Mouse (Mus musculus) left cerebral cortex, adult 8-10 months (tissue): Measurements from ENCODE around the gene Adamts12. TPM values are rescaled to one million over a fixed set of nuclear protein-coding genes. Genes with fewer than 3 reads are reported as not detected.

Source experiments
- DNase-seq, 2 experiments: peaks; one replicate each; pipeline ENCODE4 v3.0.0; 2022; ENCODE audit warnings: low spot score in 2 of 2
- total RNA-seq, 4 experiments: library from RNA; stranded (reverse); gene quantifications; 2 replicates each; pipeline ENCODE4 v1.2.4; 2022

Gene Adamts12
- total RNA-seq, 4 experiments from 2014 or later: 0.23 to 0.39 (median 0.25) TPM

DNA sequence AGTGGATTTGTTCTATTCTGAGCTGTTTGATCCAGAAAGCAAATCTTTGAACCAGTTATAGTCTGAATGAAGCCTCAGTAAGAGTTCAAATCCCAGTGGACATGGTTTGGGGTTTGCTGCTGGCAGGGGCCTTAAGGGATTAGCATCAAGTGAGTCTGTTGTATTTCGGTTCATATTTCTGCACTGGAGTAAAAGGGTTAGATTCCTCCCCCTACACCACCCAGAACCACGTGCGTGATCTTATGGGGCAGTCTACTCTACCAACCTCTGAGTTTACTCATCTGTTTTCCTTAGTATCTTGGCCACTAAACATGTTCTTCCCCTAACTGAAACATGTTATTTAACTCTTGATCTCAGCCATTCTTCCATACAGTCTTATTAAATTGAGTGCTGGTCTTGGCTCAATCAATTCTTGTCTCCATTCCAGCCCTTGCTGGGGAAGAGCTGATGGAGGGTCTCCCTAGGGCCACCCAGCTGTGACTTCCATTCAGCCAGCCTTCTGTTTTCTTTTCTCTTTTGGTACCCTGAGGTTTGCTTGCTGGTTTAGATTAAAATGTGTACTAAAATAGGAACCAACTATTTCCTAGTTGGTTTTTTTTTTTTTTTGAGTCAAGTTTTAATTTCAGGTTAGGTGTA is 11.3 kb downstream of the Adamts12 start:
- no peak for DNase-seq

DNA sequence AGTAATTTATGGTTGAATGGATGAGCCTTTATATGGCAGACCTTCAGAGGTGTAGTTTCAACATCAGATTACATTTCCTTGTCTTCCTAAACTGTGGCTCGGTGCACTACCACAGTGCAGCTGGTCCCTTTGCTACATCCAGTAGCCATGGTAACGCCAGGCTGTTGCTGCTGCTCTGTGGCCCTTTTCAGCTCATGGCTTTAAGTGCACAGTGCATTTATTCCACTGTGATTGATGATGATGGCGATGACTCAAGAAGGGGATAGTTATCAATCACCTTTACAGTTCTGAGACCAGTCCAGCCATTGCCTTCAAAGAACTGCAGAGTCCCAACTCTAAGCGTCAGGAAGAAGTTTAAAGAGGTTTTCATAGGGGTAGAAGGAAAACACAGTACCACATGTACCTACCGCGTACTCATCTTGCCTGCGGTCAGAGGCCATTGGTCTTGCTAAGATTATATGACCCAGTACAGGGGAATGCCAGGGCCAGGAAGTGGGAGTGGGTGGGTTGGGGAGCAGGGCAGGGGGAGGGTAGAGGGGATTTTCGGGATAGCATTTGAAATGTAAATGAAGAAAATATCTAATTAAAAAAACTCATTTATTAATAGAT is 18.5 kb downstream of the Adamts12 start:
- no peak for DNase-seq

DNA sequence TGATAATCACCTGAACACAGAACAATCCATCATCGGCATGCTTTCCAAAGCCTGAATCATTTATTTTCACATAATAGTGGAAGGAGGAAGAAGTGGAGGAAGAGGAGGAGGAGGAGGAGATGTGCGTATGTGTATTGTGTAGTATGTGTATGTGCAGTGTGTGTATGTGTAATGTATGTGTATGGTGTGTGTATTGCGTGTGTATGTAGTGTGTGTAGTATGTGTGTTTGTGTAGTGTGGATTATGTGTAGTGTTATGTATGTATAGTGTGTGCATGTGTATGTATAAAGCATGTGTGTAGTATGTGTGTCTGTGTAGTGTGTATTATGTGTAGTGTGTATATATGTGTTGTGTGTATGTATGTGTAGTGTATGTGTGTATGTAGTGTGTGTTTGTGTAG is 19.1 kb downstream of the Adamts12 start:
- no peak for DNase-seq

DNA sequence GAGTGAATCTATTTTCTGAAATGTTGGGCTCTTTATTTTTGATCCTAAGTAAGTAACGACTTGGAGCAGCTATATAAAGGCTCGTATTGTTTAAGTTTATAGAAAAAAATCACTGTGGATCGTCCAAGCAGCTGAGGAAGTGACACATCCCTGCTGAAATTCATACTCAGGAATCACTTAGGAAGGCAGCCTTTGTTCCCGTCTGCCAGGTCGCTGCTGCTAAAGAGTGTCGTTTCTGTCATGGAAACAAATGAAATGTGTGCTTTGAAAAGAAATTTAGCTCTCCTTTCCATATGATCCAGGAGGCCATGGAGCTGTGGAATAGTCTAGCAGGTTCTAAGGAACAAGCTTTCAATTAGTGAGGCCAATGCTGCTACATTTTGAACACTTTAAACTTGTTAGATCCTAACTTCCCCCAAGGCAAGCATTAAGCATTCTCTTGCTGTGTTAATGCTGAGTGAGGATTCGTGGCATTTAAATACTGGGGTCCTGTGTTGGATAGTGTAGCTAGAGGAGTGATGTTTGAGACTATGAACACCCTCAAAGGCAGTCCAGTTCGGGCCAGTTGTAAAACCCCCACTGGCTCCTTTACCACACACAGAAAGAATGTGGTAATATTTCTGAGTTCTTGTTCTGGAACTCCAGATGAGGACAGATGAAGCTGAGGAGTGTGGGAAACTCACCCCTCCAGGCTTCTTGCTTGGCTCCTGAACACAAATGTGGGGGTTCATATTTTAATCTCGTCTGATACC is 19.8 kb downstream of the Adamts12 start:
- no peak for DNase-seq

DNA sequence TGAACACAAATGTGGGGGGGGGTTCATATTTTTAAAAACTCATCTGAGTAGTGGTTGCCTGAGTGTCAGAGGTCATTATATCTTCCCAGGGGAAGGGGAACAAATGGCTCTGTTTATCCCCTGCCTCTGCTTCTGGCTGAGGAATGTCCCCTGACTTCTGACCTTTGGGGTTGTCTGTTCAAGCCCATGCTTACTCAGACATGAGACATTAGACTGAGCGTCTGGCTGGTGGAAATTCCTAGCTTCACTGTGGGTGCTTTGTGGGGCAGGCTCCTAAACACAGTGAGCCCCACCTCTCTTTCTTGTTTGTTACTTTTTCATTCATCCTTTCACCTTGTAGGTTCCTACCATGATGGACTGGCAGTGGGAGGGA is 20.4 kb downstream of the Adamts12 start:
- no peak for DNase-seq

DNA sequence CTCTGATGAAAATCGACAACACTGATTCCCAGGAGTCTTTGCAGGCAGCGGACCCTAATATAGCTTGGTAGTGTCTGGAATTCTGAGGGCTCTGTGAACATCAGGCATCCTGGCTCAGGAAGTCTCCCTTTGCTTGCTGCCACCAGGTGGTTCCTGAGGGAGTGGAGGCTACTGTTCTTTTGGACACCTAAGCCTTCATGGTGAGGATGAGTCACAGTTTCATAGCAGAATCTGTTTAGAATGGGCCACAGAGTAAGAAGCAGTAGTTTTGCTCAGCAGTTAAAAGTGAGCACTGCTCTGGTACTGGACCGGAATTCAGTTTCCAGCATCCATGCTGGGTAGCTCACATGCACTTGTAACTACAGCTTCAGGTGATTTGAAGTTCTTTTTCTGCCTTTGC is 24.9 kb downstream of the Adamts12 start:
- no peak for DNase-seq

DNA sequence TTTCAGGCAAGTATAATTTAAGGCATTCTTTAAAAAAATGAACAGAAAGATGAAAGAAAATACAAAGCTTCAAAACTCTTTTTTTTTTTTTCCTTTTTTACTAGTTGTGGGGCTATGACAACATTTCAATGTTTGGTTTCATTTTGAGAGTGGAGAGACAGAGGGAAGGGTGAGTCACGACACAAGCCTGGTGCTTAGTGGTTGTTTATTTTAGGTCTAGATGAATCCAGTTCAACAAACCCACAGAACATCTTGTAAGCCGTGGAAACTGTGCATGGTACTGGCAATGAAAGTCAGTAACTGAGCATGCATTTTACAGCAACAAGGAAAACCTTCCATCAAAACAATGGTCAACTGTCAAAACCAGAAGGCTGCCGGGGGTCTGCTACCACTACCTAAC is 31.0 kb downstream of the Adamts12 start:
- DNase-seq: peak in 1 of 2 experiments; percentile 45

DNA sequence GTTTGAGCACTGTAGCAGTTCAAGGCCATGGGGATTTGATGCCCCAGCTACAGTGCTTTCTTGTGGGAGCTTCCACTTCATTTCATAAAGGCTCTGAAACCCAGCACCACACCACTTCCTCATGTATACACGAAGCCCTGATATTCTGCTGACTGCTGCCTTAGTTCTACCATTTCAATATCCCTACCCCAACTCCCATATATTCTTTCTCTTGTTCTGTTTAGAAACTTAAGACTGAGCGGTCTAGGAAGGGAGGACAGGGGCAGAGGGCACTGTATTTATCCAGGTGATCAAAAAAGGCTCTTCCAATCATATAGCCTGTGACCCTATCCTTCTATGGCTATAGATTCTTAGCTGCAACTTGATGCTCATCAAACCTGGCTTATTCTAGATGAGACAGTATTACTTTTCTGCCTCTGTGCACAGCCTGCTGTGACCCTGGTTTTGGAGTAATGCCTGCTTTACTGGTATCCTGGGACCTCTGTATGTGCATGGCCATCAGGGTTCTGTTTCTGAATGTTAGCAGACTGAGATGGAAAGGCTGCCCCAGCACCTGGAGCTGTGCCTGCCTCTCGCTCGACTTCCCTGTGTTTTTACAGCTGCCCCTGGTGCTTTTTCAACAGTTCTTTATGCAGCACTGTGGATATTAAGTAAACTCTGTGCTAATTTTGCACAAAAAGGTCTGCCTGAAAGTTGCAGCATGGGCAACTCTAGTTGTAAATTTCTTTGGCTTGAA is 33.5 kb downstream of the Adamts12 start:
- no peak for DNase-seq

DNA sequence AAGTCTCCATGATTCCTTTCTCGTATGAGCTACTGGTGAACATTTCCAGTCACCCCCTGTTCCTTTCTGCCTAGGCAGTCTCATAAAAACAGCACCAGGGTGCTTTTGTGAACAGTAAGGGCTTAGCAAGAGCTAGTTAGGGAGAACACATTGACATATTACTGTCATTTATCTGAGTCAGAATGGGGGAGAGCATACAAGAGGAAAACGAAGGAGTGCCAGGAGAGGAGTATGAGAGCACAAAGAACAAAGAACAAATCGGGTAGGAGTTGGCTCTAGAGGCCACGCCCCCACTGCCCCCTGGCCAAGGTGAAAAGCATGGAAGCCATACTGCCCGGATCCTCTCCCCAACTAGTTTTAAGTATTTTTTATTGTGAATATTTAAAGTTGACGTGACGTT is 34.4 kb downstream of the Adamts12 start:
- no peak for DNase-seq

DNA sequence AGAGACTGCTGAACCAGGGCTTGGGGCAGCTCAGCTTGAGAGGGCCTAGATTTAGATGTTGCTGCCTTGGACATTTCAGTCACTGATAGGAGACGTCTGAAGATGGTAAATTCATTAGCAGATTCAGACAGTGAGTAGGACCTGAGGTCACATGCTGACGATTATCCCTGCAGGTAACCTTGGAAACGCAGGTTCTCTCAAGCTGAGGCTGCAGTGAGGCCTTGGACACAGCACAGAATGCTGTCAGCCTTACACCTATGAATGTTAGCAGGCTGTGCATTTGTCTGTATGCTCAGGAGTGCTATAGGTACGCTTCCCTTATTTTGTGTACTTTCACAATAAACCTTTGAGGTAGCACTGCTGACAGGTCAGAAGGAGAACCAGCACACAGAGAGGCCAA is 36.3 kb downstream of the Adamts12 start:
- no peak for DNase-seq

DNA sequence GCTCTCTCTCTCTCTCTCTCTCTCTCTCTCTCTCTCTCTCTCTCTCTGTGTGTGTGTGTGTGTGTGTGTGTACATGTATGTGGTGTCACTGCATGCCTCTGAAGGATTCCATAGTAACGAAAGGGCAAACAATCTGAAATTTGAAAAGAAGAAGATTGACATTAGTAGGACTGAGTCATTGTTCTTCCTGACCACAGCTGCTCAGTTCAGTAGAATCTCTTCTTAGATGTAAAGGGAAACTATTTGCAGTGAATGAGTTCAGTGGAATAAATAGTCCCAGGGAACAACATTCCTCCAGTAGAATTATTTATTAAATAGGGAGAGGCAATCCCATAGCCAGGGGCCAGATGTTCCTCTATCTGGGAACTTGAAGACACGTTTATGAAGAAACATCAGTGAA is 40.5 kb downstream of the Adamts12 start:
- no peak for DNase-seq

DNA sequence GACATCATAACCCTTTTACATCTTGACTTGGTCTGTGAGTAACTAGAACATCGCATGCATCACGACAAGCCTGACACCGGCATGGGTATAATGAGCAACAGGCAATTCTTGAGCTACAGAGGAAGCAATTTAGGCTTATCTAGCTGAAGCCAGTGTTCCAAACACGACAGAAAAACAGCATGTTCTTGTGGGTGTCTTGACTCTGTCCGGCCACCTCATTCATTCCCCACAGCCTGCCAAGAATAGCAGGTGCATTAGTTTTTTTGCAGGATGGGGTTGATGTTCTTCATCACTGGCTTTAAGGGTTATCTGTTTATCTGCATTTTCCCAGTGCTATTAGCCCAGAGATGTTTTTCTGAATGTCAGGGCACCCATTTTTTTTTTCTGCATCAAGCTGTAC is 42.8 kb downstream of the Adamts12 start:
- no peak for DNase-seq

DNA sequence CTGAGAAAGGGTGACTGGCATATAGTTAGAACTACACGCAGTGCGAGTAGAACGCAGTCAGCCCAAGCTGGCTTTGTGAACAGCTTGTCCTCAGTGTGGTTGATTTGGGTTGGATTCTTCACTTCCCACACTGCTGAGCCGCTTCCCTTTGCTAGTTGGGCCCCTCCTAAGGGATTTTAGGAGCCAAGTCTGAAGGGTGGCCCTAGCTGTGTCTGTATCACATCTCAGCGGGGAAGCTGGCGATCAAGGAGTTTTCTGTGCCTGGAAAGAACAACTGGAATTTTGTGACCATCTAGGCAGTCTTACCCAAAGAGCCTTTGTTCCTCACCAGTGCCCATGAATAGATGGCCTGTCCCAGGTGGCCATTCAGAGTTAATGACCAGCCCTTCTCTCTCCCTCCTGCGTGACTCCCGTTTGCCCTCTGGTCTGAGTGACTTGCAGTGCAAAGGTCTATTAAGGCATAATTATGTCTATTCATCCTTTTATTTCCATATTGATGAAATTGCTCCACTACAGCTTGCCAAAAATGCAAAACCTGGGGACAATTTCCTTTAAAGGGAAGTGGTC is 50.1 kb downstream of the Adamts12 start:
- no peak for DNase-seq

DNA sequence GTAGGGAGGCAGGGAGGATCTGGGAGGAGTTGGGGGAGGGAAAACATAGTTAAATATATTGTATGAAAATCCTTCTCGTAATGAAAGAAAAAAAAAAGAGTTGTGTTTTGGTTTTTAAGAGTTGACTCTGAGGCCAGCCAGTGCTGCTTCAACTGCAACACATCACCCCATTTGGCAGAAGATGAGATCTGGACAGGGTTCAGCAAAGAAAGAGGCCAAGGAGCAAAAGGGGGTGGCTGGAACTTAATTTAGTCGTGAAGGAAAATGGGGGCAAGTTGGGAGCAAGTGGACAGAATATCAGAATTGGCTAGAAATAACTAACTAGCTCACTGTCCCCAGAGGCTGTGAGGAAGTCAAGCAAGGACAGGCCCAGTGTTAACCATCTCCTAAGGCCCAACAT is 51.7 kb downstream of the Adamts12 start:
- no peak for DNase-seq

DNA sequence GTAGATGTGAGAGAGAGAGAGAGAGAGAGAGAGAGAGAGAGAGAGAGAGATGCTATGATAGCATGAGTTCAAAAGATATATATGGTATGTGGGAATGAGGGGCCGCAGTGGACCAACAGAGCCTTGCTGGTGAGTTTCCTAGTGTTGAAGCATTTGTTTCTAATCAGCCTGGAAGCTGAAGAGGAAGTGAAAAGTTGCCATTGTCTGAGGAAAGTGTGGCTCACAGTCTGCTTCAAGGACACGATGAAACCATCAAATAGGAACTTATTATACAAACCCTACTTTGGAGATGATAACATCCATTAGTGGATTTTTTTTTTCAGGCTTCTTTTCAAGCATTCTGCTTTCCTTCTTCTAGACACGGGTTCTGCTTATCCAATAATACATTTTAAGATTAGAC is 52.3 kb downstream of the Adamts12 start:
- DNase-seq: no peak

DNA sequence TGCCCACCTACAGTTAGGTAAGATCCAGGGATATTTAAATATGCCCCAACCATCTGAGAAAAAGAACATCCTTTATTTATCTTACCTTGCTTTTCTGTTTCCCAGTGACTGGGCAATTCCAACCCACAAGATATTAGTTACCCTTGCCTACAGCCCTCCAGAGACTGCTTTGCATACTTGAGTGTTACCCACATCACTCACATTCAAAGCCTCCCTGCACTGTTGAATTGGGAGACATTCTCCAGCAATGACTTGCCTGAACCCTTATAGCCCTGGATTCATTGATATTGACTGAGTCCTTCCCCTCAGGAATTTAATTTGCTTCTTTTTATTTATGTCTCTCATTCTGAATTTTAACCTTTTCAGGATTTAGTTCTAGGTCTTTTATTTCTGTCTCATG is 53.8 kb downstream of the Adamts12 start:
- DNase-seq: no peak

DNA sequence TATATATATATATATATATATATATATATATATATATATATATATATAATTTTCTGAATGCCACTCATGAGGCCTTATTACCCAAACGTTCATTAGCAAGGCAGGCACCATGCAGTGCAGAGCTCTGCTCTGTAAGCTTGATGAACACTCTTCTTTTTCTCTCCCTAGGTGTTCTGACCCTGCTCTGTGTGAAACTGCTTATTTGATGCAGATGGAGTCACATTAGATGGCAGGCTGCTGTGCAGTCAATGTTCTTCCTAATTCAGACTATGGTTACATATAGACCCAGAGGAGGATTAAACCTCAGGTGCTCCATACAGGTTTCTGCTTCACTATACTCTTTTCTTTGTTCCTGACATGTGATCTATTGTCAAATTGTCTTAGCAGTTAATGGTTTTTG is 57.1 kb downstream of the Adamts12 start:
- DNase-seq: no peak

DNA sequence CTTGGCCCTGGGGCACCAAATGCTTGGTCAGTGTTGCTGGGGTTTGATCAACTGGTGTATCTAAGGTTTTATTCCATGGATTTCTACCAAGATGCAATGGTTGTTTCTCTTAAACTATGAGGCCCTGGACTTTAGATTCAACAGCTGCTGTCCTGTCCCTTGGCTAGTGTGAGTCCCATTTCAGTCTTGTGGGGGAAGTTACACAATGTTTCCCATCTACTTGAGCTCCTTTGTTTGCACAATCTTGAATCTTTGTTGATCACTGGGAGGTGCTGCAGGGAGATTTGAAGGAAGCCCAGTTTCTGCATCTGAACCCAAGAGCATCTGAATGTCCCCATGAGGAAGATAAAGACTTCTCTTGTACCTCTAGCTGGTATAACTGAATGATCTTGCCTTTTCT is 60.8 kb downstream of the Adamts12 start:
- no peak for DNase-seq

DNA sequence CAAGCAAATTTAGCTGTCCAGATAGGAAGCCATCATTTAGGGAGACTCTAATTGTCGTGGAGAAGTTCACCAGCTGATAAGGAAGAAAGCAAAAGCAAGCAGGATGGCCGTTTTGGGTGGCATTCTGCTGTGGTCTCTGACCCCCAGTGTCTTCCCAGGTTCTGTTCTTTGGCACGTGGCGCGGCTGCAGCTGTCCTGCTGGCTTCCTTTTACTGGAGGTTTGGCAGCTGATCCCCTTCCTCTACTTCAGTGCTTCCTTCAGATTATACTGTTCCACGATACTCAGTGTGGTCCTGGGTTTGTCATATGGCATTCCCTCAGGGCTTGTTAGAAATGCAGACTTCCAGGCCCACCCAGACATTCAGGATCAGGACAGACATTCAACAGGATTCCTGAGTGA is 63.9 kb downstream of the Adamts12 start:
- DNase-seq: no peak

DNA sequence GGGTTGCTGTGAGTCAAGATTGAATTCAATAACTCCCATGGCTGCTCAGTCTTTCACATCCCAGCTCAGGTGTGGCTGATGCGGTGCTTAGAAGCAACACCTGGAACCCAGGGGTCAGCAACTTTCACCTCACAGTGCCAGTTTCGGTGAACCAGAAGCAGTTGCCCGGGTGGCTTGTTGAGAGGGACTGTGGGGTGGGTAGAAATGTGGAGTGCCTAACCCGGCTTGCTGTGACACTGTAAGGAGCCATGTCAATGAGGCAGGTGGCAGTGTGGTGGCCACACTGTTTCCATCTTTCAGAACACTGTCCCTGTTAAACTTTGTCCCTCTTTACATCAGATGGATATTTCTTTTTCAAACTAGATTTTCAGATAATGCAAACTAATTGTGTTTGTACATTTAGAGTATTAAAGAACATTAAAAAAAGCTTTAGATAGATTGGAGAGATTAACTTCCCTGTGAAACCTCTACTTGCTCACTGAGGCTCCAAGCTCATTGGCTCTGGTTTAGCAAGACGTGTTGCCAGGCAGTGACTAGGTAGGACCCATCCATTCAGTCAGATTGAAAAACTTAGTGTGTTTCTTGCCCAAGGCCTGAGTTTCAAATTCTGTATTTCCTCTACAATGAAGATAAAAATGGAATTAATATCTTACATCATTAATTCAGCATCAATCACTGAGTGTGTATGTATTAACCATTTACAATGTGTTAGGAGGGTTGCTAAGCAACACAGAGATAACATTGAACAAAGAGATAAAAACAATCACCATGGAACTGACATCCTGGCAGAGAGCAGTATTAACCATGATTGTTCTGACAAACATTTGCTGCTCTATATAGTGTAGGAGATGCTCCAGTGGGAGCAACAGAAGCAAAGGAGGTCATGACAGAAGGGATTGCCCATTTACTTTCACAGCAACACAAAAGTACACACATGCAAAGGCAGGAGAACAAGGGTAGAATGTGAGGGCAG is 68.3 kb downstream of the Adamts12 start:
- no peak for DNase-seq

DNA sequence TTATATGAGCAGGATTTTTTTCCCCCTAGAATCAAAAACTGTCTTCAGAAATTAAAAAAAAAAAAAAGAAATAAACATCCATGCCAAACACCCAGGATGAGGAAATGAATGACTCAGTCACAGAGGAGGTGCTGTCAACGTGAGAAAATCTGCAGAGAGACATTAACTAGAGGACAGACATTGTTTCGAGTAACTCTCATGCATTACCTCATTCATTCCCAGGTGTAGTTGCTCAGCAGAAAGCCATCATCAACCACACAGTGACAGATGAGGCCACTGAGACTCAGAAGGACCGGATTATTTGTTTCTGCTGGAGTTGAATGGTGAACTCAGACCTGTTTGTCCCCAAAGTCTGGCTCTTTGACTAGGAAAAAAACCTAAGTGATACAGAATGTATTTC is 81.0 kb downstream of the Adamts12 start:
- DNase-seq: no peak
